Mouse (Mus musculus) liver, embryonic 12.5 days (tissue): Measurements from ENCODE around the gene Dennd1a. TPM values are rescaled to one million over a fixed set of nuclear protein-coding genes. Genes with fewer than 3 reads are reported as not detected.

Experiments
- ATAC-seq: fragments of 200-750 bp; cut with Nextera tagmentation; 2 replicates; pipeline ENCODE4 v1.8.0; 2017; ENCODE audit warnings: moderate number of reproducible peaks, mild to moderate bottlenecking, moderate library complexity
- H3K27ac ChIP-seq: fragments of 300-500 bp; sonication (generic); 2 replicates; pipeline ENCODE4 v1.5.1; 2016; ENCODE audit warnings: mild to moderate bottlenecking
- H3K27me3 ChIP-seq: fragments of 300-500 bp; sonication (generic); replicated peaks from 2 replicates; pipeline ENCODE4 v1.6.1; 2016; ENCODE audit warnings: mild to moderate bottlenecking, moderate library complexity
- H3K36me3 ChIP-seq: fragments of 300-500 bp; sonication (generic); 2 replicates; pipeline ENCODE4 v1.6.1; 2016; ENCODE audit warnings: mild to moderate bottlenecking, moderate library complexity
- H3K4me1 ChIP-seq: fragments of 300-500 bp; sonication (generic); 2 replicates; pipeline ENCODE4 v1.6.1; 2016
- H3K4me2 ChIP-seq: fragments of 300-500 bp; sonication (generic); 2 replicates; pipeline ENCODE4 v1.6.1; 2016; ENCODE audit warnings: mild to moderate bottlenecking, moderate library complexity
- H3K4me3 ChIP-seq: fragments of 300-500 bp; sonication (generic); 2 replicates; pipeline ENCODE4 v1.5.1; 2016; ENCODE audit warnings: mild to moderate bottlenecking, moderate library complexity
- H3K9ac ChIP-seq: fragments of 300-500 bp; sonication (generic); 2 replicates; pipeline ENCODE4 v1.6.1; 2016; ENCODE audit warnings: mild to moderate bottlenecking, moderate library complexity
- H3K9me3 ChIP-seq: fragments of 300-500 bp; sonication (generic); replicated peaks from 2 replicates; pipeline ENCODE4 v1.6.1; 2016; ENCODE audit warnings: mild to moderate bottlenecking, moderate library complexity
- WGBS: fragments of 180-500 bp; shearing (Covaris S2); methylation state at CpG from one replicate; pipeline ENCODE4 v1.1.7; 2016; ENCODE audit not compliant: insufficient replicate concordance; 5-methylcytosine and 5-hydroxymethylcytosine counted together
- polyA plus RNA-seq: library from polyadenylated mRNA; unstranded; fragments of >200 nt; fragmentation: Nextera tagmentation; extraction: Ambion mirVana; gene quantifications from 2 replicates; pipeline ENCODE4 v1.2.1, GENCODE M21; 2016

Gene Dennd1a
- polyA plus RNA-seq, 1 experiment from 2014 or later, result 13.3 TPM

DNA sequence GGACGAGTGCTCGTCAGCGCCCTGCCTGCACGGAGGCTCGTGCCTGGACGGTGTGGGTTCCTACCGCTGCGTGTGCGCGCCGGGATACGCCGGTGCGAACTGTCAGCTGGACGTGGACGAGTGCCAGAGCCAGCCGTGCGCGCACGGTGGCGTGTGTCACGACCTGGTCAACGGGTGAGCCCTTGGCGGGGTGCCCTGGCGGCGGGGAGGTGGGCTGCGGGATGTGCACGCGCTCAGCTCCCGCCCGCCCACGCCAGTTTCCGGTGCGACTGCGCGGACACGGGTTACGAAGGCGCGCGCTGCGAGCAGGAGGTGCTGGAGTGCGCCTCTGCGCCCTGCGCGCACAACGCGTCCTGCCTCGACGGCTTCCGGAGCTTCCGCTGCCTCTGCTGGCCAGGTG lies 500.7 kb downstream of the Dennd1a start:
- Histone ChIP-seq H3K4me3 (peak overlapping the region; percentile 23; the same call in 1 of the 2 replicates), H3K27me3 (peaks cover 79% of the 10 kb centered on the region), H3K9ac (no peak overlapping the region), H3K27ac (no peak overlapping the region), H3K9me3 (no peaks in the 10 kb centered on the region), H3K36me3 (no peaks in the 10 kb centered on the region), H3K4me2 (peak overlapping the region; percentile 51), H3K4me1 (peaks cover 8% of the 10 kb centered on the region; the same call in 1 of the 2 replicates)
- ATAC-seq, result no peak
- WGBS, result 39% methylated on average over 49 of the region's 52 CpGs

DNA sequence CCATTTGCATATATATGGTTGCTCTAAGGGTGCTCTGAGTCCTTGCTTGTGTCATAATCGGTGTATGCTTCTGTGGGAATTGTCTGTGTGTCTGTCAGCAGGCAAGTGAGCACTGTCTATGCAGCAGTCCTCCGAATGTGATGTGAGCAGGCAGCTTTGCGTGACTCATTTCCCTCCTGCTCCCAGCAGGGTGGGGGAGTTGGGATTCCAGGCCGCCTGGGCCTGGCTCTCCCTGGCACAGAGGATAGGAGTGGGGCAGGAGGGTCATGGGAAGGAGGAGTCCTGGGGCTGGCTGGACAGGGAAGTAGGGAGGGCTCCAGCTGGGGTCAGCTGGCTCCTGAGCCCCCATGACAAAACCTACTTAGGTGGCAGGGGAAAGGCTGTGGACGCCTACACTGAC lies 502.7 kb downstream of the Dennd1a start:
- Histone ChIP-seq H3K9ac (no peak overlapping the region), H3K4me3 (no peak overlapping the region), H3K27ac (no peak overlapping the region), H3K27me3 (peaks cover 66% of the 10 kb centered on the region), H3K36me3 (no peaks in the 10 kb centered on the region), H3K4me2 (no peak overlapping the region), H3K9me3 (no peaks in the 10 kb centered on the region), H3K4me1 (peaks cover 26% of the 10 kb centered on the region)
- 52% methylated on average over 5 of the region's 5 CpGs for WGBS
- no peak for ATAC-seq

DNA sequence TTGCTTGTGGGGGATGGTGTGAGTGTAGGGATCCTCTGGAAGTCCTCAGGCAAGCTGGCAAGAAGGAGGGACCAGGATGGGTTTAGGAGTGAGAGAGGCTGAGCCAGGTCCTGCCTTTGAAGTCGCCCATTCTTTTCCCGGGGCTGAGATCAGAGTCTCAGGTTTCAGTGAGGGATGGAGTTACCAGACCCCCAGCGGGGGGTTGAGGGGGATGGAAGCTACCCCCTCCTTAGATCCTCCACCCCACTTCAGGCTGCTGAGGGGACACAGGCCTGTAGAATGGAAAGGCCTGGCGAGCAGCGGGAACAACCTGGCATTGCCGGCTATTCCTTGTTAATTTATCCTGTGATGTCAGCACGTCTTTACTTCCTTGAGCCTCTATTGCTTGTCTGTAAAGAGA lies 505.2 kb downstream of the Dennd1a start:
- WGBS, result 49% methylated on average over 7 of the region's 7 CpGs
- Histone ChIP-seq H3K4me1 (peaks cover 45% of the 10 kb centered on the region), H3K27ac (no peak overlapping the region)

DNA sequence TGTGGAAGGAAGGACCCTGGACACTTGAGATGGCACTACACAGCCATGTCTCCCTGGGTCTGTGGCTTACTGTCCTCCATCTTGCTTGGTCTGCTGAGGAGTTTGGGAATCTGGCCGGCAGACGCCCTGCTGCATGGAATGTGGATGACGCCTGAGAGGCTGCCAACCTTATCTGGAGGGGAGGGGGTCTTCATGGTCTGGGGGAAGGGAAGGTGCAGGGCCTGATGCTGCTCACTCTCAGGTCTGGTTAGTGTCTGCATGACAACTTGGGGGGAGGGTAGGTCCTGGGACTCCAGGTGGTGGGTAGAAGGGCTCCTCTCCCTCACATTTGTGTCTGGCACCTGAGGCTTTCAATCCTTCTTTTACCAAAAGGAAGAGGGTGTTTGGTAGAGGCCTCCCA lies 505.8 kb downstream of the Dennd1a start:
- Histone ChIP-seq H3K27ac (no peak overlapping the region), H3K4me1 (peaks cover 42% of the 10 kb centered on the region), H3K9ac (no peak overlapping the region), H3K4me2 (no peak overlapping the region), H3K36me3 (no peaks in the 10 kb centered on the region), H3K9me3 (no peaks in the 10 kb centered on the region), H3K4me3 (no peak overlapping the region), H3K27me3 (peaks cover 56% of the 10 kb centered on the region)
- WGBS, result 30% methylated on average over 3 of the region's 3 CpGs
- no peak for ATAC-seq

More for the DNA sequence above, 505.2 kb downstream of the Dennd1a start:
- Histone ChIP-seq H3K9ac (no peak overlapping the region), H3K9me3 (no peaks in the 10 kb centered on the region), H3K27me3 (peaks cover 56% of the 10 kb centered on the region), H3K4me2 (no peak overlapping the region), H3K4me3 (no peak overlapping the region), H3K36me3 (no peaks in the 10 kb centered on the region)
- ATAC-seq, result no peak

DNA sequence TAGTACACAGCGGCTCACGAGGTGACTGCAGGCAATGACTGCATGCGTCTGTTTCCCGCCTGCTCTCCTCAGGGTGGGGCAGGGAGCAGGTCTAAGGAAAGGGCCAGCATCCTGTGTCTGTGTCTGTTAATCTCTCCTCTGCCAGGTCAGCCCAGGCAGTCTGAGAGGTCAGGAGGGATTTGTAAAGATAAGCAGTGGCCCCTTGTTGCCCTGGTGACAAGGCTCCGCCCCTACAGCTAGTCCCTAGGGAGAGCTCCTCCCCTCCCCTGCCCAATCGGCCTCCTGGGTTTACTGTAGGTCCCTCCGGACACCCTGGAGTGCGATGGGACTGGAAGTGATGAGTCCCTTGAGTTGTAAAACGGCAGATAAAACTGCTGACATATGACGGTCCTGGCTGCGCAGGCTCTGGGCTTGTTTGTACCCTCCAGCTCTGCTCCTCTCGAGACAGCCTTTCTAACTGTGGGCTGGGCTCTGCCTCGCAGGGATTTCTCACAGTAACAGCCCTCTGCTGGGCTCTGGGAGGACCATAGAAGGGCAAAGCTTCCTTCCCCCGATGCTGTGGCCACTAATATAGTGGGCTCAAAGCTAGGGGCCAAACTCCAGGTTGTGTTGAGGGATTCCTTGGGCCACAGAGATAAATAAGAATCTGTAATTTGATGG lies 506.8 kb downstream of the Dennd1a start:
- peaks cover 49% of the 10 kb centered on the region for H3K4me1 ChIP-seq
- H3K4me2 ChIP-seq, result peak overlapping the region; percentile 61
- peaks cover 56% of the 10 kb centered on the region for H3K27me3 ChIP-seq
- no peak overlapping the region for H3K9ac ChIP-seq
- no peaks in the 10 kb centered on the region for H3K9me3 ChIP-seq
- no peaks in the 10 kb centered on the region for H3K36me3 ChIP-seq
- ATAC-seq, result peak; percentile 94
- peak overlapping the region; percentile 25; the same call in 1 of the 2 replicates for H3K4me3 ChIP-seq
- H3K27ac ChIP-seq, result peak overlapping the region; percentile 30
- 4% methylated on average over 14 of the region's 14 CpGs for WGBS

DNA sequence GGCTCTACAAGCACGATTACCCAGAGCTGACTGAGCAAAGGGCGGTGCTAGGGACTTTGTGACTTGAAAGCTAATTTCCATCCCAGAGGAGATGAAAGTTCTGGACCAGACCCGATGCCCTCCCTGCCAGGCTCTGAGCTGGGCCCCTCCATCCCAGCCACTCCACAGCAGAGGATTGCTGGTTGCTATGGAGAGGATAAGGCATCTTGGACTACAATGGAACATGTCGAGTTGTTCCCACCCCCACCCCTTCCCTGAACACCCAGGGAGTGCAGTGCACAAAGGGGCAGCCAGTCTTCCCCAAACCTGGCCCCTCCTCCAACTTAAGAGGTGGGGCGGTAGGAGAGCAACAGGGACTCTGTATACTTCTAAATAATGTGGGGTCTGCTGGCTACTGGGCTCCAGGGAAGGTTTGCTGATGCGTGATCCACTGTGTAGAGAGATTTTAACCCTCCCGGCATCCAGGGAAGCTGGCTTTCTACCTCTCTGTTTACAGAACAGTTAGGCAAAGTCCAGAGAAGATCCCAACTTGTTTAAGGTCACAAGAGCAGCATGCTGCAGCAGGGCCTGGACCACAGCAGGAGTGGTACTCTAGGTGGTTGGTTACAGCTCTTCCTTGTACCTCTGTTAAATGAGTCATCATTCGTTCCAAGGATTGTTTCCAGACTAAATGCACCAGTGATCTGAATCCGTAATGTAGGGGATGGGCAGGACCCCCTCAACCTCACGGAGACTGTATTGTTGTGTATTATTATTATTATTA lies 509.1 kb downstream of the Dennd1a start:
- no peak overlapping the region for H3K4me3 ChIP-seq
- WGBS, result 52% methylated on average over 10 of the region's 10 CpGs
- no peak overlapping the region for H3K27ac ChIP-seq
- H3K36me3 ChIP-seq, result no peaks in the 10 kb centered on the region
- H3K27me3 ChIP-seq, result peaks cover 58% of the 10 kb centered on the region
- H3K9me3 ChIP-seq, result no peaks in the 10 kb centered on the region
- 0 out of 2 replicates have a peak overlapping the region, but pooled peaks have one; percentile 23 for H3K4me2 ChIP-seq
- peaks cover 49% of the 10 kb centered on the region for H3K4me1 ChIP-seq
- H3K9ac ChIP-seq, result no peak overlapping the region
- no peak for ATAC-seq

DNA sequence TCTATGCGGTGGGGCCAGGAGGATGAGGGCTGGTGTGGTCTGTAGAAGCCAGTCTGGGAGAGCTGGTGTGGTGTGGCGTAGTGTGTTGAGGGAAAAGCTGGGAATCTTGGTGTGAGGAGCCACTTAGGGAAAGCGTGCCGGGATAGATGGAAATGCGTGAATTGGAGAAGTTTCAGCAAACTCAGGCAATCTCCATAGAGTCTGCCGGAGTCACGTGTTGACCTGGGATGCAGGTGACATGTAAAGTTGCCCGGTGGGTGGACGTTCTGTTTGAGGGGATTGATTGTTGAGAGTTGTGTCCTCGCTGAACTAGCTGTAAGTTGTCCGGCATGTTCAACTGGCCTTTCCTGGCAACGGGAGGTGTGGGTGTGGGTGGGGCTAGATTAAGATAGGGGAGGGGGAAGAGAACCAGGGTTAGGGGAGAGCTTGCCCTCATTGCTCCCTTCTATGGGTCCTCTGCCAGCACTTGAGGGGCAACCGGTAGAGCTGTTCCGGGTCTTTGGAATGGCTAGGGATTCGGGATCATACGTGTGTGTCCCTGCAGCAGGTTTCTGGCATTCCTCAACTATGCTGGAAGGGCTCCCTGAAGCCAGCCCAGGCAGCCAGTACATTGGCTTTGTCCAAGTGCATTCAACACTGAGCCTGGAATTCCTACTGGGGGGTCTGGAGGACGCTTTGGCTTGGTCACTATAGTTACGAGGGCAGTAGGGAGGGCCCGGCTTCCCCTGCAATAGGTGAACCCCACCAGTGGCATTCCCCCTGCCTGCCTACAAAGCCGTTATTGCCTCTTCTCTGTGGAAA lies 510.4 kb downstream of the Dennd1a start:
- Histone ChIP-seq H3K4me3 (peak overlapping the region; percentile 37), H3K9me3 (no peaks in the 10 kb centered on the region), H3K9ac (no peak overlapping the region), H3K27ac (no peak overlapping the region), H3K27me3 (peaks cover 58% of the 10 kb centered on the region), H3K36me3 (no peaks in the 10 kb centered on the region), H3K4me2 (peak overlapping the region; percentile 60), H3K4me1 (peaks cover 49% of the 10 kb centered on the region)
- no peak for ATAC-seq
- WGBS, result 24% methylated on average over 20 of the region's 20 CpGs

DNA sequence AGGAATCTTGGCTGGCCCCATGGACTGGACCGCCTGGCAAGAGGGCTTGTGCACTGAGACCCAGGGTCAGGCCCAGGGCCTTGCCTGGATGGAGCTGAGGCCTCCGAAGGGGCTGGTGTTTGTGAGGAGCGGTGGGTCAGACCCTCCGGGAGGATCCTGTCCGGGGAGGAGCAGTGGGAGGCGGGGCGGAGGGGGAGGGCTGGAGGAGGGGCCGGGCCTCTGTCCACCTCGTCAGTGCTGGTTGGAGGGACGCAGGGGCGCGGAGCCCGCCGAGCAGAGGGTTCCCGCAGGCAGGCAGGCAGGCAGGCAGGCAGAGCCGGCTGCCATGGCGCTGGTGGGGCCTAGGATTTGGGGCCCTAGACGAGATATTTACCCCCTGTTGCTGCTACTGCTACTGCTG lies 511.2 kb downstream of the Dennd1a start, which contains the start of gene Crb2:
TSS of gene Crb2 (plus strand) at position 234 of the 400 bp plus-strand sequence.
- peak within 1 kb of the TSS; percentile 37 for H3K4me3 ChIP-seq
- peak within 1 kb of the TSS; percentile 60 for H3K4me2 ChIP-seq
- no peaks in the 10 kb centered on the region for H3K9me3 ChIP-seq
- H3K36me3 ChIP-seq, result no peaks in the 10 kb centered on the region
- no peak within 1 kb of the TSS for H3K9ac ChIP-seq
- no peak within 1 kb of the TSS for H3K27ac ChIP-seq
- ATAC-seq, result no peak
- WGBS, result 6% methylated on average over 16 of the region's 18 CpGs
- peaks cover 50% of the 10 kb centered on the region for H3K27me3 ChIP-seq
- H3K4me1 ChIP-seq, result peaks cover 53% of the 10 kb centered on the region

DNA sequence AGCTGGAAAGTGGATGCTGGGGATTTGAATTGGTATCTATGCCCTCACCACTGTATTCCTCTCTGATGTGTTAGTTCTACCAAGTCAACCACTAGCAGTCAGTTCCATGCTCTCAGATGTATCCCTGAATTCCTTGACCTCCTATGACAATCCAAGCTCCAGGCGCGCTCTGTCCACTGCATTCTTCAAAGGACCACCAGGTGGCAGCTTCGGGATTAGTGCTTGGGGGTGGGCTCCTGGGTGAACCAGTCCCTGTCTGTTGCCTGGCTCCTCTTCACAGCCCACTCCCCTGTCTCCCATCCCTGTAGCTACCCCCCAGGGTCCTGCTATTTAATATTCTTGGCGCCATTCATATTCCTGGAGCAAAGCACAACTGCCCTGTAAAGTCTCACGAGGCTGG lies 512.6 kb downstream of the Dennd1a start:
- 11% methylated on average over 5 of the region's 5 CpGs for WGBS
- no peak overlapping the region for H3K4me3 ChIP-seq
- ATAC-seq, result no peak

DNA sequence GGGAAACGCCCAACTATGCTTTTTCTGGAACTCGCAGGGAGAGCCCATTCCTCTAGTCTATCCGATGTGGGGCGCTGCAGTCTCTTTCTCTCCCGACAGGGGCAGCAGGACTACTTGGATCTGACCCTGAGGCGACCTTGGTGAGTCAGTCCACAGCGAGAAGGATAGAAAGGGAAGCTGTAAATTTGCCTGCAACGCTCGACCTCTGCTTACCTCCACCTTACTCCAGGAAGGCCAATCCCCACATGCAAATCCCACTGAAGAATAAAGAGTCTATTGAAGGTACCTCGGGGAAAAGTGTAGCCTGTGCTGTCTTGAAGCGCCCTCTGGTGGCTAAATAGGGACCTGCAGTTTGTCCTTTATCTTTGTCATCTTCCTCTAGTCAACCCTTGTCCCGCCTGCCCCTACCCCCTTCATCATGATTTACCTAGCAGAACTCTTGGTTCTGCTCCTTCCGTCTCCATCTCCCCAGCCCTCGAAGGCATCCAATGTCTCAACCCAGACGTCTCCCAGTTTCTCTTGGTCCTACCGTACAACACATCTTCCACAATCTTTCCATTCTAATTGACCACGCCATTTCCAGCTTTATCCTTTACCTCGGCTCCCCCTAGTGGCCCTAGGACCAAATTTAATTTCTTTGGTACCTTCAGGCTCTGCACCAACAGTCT lies 515.4 kb downstream of the Dennd1a start:
- H3K9ac ChIP-seq, result peak overlapping the region; percentile 12
- peak; percentile 51 for ATAC-seq
- H3K4me2 ChIP-seq, result peak overlapping the region; percentile 66

More for the DNA sequence above, 512.6 kb downstream of the Dennd1a start:
- Histone ChIP-seq H3K27ac (no peak overlapping the region), H3K9me3 (no peaks in the 10 kb centered on the region), H3K9ac (no peak overlapping the region), H3K36me3 (no peaks in the 10 kb centered on the region), H3K4me2 (no peak overlapping the region), H3K4me1 (peaks cover 39% of the 10 kb centered on the region), H3K27me3 (peaks cover 49% of the 10 kb centered on the region)

DNA sequence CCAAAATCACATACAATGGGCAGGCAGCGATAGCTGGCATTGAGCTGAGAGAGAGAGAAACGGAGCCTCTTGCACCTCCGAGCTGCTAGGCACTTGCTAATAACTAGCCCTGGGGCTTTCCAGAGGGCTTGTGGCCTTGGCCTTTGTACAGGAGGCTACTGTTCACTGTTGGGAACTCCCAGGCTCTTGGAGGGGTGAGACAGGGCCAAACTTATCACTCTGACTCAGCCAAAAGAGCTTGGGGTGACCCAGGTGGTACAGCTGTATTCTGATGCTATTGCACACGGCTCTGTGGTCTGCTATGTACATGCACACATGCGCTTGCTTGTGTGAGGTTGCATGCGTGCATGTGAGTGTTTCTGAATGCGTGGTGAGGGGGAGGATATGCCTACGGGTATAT lies 517.4 kb downstream of the Dennd1a start:
- Histone ChIP-seq H3K9ac (no peak overlapping the region), H3K4me1 (peaks cover 18% of the 10 kb centered on the region), H3K4me2 (no peak overlapping the region), H3K36me3 (no peaks in the 10 kb centered on the region), H3K9me3 (no peaks in the 10 kb centered on the region), H3K27me3 (peaks cover 50% of the 10 kb centered on the region), H3K4me3 (no peak overlapping the region), H3K27ac (no peak overlapping the region)
- ATAC-seq, result no peak
- WGBS, result 77% methylated on average over 8 of the region's 8 CpGs

More for the DNA sequence above, 515.4 kb downstream of the Dennd1a start:
- peaks cover 19% of the 10 kb centered on the region for H3K4me1 ChIP-seq
- H3K9me3 ChIP-seq, result no peaks in the 10 kb centered on the region
- H3K27ac ChIP-seq, result no peak overlapping the region
- peak overlapping the region; percentile 37 for H3K4me3 ChIP-seq
- H3K36me3 ChIP-seq, result no peaks in the 10 kb centered on the region
- peaks cover 52% of the 10 kb centered on the region for H3K27me3 ChIP-seq
- 1% methylated on average over 18 of the region's 18 CpGs for WGBS
